Mouse (Mus musculus): ENCODE results near the gene Dimt1. TPM values are rescaled to one million over a fixed set of nuclear protein-coding genes. Genes with fewer than 3 reads are reported as not detected.
"Not testable (repeated sequence)": the region's sequence is repeated elsewhere in the genome, so short reads cannot be mapped to it uniquely, and the experiment has no call there.

Dimt1 gene
- total RNA-seq, 2 experiments from 2014 or later = 19.3 to 21.2 TPM

DNA sequence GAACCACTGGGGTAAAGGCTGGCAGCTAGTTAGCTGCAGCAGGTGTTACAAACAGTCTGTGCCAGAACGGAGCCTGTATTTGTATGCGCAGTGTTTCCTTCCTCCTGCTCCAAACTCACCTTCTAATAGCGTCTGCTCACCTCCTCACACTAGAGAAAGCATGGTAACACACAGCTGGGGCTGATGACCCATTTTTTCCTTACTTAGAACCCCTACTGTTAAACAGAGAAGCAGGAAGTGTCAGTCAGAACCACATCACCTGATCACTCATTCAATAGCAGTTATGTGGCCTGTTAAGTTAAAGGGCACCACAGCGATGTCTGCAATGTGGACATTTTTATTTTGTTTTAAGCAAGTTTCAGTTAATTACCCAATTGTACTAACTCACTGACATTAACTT is 10.6 kb downstream of the Dimt1 start:
- DNase-seq (ENCODE audit: extremely low spot score in 1 of 2, low spot score in 2 of 2) = no peak
- intact Hi-C loops (cut with DNase I) = no loop called here

DNA sequence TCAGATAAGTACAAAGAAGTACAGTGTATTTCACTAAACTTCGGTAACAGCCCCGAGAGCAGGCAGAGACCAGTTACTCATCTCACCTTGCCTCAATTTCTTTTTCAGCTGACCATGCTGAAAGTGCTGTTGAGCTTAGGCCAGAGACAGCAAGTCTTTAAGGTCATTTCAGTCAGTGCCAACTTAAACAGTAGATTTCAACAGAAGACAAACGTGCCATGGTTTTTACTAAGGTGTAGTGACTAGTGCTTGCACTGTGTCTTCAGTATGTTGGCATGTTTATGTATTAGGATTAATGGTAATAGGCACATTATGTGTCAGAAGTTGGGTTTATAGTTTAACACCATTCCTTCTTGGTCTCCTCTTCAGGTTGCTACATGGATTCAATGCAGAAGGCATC is 11.4 kb downstream of the Dimt1 start:
- intact Hi-C loops (cut with DNase I) = no loop called here
- DNase-seq (ENCODE audit: extremely low spot score in 1 of 2, low spot score in 2 of 2) = no peak

DNA sequence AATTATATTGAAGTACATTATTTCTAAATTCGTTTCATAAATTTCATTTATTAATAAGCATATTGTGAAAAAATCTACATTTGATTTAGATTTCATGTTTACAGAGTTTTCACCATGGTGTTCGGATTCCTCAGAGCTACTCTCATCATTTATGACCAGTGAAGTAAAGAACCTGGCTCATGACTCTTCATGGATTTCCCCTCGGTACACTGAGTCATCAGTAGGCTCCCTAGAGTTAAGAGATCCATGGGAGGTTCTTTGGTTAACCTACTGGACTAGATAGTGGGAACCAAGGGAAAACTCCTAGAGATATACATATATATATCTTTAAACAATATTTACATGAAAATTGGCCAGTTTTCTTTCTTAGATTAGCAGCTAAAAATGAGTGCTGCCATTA is 13.6 kb downstream of the Dimt1 start:
- intact Hi-C loops (cut with DNase I) = no loop called here
- DNase-seq (ENCODE audit: extremely low spot score in 1 of 2, low spot score in 2 of 2) = no peak

DNA sequence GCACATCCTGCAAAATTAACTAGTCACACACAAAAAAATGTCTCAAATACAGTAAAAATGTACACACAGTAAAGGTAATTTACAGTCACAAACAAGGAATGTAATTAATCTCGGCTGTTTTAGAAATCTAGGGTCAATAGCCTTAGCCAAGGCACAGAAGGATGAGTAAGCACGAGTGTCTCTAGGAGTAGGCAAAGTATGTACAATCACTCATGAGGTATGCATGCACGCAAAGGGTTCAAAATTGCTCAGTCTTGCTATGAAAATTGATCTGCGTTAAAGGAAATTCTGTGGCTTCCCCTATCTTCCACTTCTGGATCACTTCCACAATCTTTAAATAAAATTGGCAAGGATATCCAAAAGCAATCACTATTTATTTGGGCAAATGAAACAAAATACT is 14.6 kb downstream of the Dimt1 start:
- intact Hi-C loops (cut with DNase I) = no loop called here
- no peak for DNase-seq (ENCODE audit: extremely low spot score in 1 of 2, low spot score in 2 of 2)

DNA sequence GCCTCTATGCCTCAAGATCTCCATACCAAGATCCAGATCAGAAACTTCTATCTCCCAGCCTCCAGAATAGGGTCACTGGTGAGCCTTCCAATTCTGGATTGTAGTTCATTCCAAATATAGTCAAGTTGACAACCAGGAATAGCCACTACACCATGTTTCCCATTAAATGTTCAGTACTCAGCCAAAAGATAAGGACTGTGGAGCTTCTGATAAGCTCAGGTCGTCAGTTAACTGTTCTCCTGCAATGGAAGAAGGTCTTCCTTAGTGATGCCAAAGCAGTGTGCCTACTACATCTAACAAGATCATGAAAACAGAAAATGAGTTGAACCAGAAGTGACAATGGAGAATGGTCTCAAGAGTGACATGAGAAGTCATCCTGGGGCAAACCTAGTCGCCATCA is 50.0 kb downstream of the Dimt1 start:
- no peak for DNase-seq (ENCODE audit: extremely low spot score in 1 of 2, low spot score in 2 of 2)
- intact Hi-C loops (cut with DNase I) = no loop called here

DNA sequence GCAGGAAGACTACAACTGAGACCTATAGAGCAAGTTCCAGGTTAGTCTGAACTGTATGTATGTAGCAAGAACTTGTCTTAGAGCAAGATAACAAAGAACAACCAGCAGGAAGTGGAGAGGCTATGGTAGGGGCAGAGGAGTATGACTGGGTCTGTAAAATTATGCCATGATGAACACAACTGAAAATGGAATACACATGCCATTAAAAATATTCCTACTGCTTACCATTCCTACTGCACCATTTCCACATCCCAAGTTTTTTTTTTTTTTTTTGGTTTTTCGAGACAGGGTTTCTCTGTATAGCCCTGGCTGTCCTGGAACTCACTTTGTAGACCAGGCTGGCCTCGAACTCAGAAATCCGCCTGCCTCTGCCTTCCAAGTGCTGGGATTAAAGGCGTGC is 50.6 kb downstream of the Dimt1 start:
- intact Hi-C loops (cut with DNase I); DNase-seq (ENCODE audit: extremely low spot score in 1 of 2, low spot score in 2 of 2): not testable (repeated sequence)

DNA sequence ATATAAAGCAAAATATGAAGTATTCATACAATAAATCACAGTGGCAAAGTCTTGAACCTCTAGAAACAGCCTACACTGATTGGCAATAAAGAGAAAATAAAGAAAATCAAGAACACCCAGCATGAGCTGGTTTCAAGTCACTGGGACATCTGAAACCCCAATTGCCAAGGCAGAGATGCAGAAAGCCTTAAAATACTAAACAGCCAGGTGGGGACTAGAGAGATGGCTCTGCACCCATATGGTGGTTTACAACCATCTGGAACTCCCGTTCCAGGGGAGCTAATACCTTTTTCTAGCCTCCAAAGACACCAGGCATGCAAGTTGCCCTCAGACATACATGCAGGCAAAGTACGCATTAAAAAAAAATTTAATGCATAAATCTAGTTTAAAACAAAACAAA is 51.1 kb downstream of the Dimt1 start:
- intact Hi-C loops (cut with DNase I) = no loop called here
- DNase-seq (ENCODE audit: extremely low spot score in 1 of 2, low spot score in 2 of 2) = no peak

DNA sequence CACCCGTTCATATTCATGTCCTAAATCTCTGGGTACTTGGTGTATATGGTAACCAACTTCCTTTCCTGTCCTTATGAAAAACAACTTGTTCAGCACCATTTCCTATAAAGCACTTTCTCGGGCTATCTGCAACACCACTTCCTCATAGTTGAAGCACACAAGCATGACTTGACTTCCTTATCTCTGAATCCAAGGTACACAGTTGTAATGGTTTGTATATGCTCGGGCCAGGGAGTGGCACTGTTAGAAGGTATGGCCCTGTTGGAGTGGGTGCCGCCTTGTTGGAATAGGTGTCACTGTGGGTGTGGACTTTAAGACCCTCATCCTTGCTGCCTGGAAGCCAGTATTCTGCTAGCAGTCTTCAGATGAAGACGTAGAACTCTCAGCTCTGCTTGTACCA is 51.7 kb downstream of the Dimt1 start:
- no peak for DNase-seq (ENCODE audit: extremely low spot score in 1 of 2, low spot score in 2 of 2)
- intact Hi-C loops (cut with DNase I) = no loop called here

DNA sequence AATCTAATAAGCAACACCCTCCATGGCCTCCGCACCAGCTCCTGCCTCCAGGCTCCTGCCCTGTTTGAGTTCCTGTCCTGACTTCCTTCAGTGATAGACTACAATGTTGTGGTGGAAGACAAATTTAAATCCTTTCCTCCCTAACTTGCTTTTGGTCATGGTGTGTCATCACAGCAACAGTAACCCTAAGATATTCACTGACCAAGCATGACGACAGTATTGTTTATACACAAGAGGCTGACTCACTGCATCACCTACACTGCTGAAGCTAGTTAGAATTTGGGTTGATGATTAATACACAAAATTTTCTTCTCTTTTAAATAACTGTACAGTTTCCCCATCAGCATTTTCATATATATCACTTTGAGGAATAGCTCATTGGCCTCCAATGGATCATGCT is 56.3 kb downstream of the Dimt1 start:
- DNase-seq (ENCODE audit: extremely low spot score in 1 of 2, low spot score in 2 of 2) = no peak
- intact Hi-C loops (cut with DNase I) = no loop called here

DNA sequence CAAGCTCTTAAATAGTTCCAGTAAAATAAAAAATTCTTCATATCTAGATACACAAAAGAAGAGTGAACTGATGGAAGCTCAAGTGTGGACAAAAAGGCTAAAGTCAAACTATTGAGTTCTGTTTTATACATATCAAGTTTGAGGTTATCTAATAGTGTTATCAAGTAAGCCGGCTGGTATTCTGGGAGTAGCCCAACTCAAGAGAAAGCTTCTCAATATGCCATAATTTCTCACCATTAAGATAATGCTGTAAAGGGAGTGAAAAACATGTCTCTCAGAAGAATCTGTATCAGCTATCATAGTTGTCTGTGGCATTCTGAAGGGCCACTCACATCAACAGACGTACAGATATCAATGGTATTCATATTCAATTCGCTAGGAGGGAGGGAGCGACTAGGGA is 61.2 kb downstream of the Dimt1 start:
- intact Hi-C loops (cut with DNase I) = no loop called here
- no peak for DNase-seq (ENCODE audit: extremely low spot score in 1 of 2, low spot score in 2 of 2)

Other genes with a start within 250 kb of the Dimt1 start
- gene Ipo11, start 10.2 kb upstream of the Dimt1 start, total RNA-seq (2021) = 10 to 100 TPM; 72.3 to 72.7 TPM
- gene Kif2a, start 75.0 kb downstream of the Dimt1 start, total RNA-seq (2021) = 100 to 1,000 TPM; 152 to 166 TPM

All from left cerebral cortex, postnatal 10 days (tissue).